Mouse (Mus musculus) kidney, adult 2 months (tissue): ENCODE measurements around the gene Rgs9bp.

Source experiments
- CTCF ChIP-seq: fragments of 200-500 bp; conservative IDR thresholded peaks from 2 replicates; pipeline ENCODE4 v1.5.1; 2011; ENCODE audit warnings: low read depth, mild to moderate bottlenecking, control low read depth, low read length, moderate library complexity, mixed read lengths; ENCODE audit not compliant: insufficient read depth, insufficient read length
- POLR2A ChIP-seq: fragments of 200-500 bp; IDR thresholded peaks from one replicate; pipeline ENCODE4 v1.6.1; 2011; ENCODE audit warnings: low read depth, low read length, control low read depth

DNA sequence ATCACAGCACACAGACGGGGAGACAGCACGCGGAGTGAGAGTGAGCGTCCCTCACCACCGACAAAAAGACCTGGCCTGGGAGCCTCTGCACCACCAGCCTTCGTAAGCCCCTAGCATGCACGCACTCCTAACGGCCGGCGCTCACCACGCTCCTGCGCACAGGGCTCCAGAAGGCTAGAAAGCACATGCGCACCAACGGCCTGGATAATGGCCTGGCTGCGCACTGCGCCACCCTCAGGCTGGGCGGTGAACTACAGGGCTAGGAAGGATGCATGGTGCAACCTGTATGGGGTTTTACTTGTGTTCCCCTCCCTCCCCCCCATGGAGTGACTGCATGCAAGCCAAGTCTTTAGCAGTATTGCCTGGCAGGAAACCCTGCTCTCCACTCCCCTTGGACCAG is 47.8 kb downstream of the Rgs9bp start, which contains the start of gene Tdrd12:
- TF ChIP-seq CTCF (0 out of 2 replicates have a peak, but pooled peaks have one; percentile 19), POLR2A (no peak)
